ENCODE assay signal across 16 mouse cellular contexts in genomic region chr12:72308506-72308905, GRCm38 (mm10).
"Had no signal": no experiment of that assay in that cellular context is flagged by ENCODE, and none has a peak within 500 bp of the region (broad histone marks: within the 10 kb centered on the region; RNA-seq: fewer than 3 reads in every experiment).

No protein-coding gene starts in this region.

- H3K9me3 ChIP-seq: neural tube, embryonic 13.5 days; neural tube, embryonic 15.5 days; stomach, embryonic 15.5 days had no signal

- H3K27ac ChIP-seq: neural tube, embryonic 13.5 days; neural tube, embryonic 15.5 days; stomach, embryonic 15.5 days; stomach, postnatal 0 days had no signal

- DNase-seq: retina, postnatal 1 day; right cerebral cortex, adult 18-20 months; right cerebral cortex, postnatal 14 days; right cerebral cortex, postnatal 25 days; right cerebral cortex, postnatal 4 days; spleen, adult 18-20 months; thymus, adult 18-20 months; thymus, adult 2 months; thymus, postnatal 14 days; thymus, postnatal 25 days; thymus, postnatal 36 days; thymus, postnatal 4 days had no signal

- H3K27me3 ChIP-seq: neural tube, embryonic 13.5 days; neural tube, embryonic 15.5 days; stomach, embryonic 15.5 days had no signal

- H3K36me3 ChIP-seq: stomach, embryonic 15.5 days had no signal

- H3K4me3 ChIP-seq: neural tube, embryonic 13.5 days; neural tube, embryonic 15.5 days; stomach, embryonic 15.5 days had no signal

- H3K9ac ChIP-seq: neural tube, embryonic 13.5 days; neural tube, embryonic 15.5 days; stomach, embryonic 15.5 days had no signal

- H3K4me1 ChIP-seq: stomach, embryonic 15.5 days had no signal
